Mouse (Mus musculus): ENCODE results near the gene 5730409E04Rik.

DNA sequence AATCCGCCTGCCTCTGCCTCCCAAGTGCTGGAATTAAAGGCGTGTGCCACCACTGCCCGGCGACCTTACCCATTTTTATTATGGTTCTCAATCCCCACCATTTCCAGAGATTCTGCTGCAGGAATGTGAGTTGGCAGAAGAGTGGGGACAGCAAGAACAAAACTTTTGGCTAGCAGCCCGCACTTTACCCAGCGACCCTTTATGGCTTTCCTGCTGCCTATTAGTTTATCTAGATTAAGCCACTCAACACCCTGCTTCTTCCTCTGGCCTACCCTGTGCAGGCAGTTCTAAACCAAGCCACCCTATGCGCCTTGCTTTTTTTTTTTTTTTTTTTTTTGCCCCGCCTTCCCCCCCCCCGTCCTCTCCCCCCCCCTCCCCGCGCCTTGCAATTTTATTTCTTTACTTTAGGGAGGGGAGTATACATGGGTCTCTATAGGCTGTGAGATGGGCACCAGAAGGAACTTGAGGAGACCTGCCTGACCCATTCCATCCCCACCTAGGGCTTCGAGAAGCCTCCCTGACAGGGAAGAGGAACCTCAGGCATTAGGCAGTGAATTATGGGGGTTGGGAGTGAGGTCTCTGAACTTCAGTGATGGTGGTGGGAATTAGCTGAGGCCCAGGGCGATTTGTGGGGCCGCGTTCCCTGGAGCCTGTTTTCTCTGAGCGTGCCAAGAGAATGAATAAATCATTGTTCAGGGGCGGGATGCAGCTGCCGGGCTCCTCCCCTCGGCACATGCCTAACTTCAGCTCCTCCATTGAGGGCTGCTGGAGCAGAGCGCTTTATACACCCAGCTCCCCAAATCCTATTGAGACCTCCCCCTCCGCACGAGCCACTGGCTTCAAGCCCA lies 7.8 kb upstream of the 5730409E04Rik start:
- TF ChIP-seq CTCF (IDR thresholded peaks at IDR 0.05; ENCODE audit: borderline replicate concordance, insufficient read depth, low read length), result no peak
- 0 out of 2 replicates have a peak, but pooled peaks have one; percentile 28 for TF ChIP-seq POLR2A (IDR thresholded peaks at IDR 0.05; ENCODE audit: low read depth, low read length)
